Mouse (Mus musculus): ENCODE measurements at regions not wholly inside any gene's neighbourhood (a gene's known extent, or its start where the extent isn't known, plus 50 kb on each side); places are given as distances from the start of the nearest gene placed in this dataset.

DNA sequence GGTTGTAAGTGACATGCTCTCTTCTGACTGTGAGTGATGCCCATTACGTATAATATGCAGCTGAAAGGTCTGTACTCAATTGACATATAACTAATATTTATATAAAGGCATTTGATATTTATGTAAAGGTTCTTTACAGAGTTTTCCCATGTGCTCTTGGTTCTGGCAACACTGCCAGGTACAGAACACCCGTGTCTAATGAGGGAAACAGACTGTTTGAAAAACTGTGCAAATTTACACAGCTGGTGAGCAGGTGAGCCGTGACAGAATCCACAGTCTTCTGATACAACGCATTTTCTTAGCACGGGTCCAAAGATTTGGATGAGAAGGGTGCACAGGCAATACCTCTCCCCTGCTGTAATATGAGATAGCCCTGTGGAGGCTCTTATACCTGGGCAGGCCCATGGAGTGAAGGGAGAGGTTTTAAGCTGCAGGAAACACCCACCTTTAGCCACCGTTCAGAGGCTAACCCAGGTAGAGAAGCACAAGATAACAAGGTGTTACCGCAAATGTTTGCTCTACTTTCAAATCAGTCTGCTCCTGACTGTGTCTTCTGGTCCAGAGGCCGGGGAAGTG lies 161.0 kb downstream of the Foxo1 start:
- Histone ChIP-seq H3K27me3 (no peaks in the 10 kb centered on the region), H3K4me2 (no peak overlapping the region), H3K36me3 (no peaks in the 10 kb centered on the region), H3K9ac (replicated peaks) (no peak overlapping the region), H3K27ac (no peak overlapping the region), H3K4me3 (replicated peaks) (no peak overlapping the region), H3K9me3 (no peaks in the 10 kb centered on the region), H3K4me1 (replicated peaks) (no peaks in the 10 kb centered on the region)
- 76% methylated on average over 8 of the region's 8 CpGs for WGBS
- no peak for ATAC-seq (ENCODE audit: insufficient number of reproducible peaks, insufficient read depth, low FRiP score, low TSS enrichment, low read depth)

DNA sequence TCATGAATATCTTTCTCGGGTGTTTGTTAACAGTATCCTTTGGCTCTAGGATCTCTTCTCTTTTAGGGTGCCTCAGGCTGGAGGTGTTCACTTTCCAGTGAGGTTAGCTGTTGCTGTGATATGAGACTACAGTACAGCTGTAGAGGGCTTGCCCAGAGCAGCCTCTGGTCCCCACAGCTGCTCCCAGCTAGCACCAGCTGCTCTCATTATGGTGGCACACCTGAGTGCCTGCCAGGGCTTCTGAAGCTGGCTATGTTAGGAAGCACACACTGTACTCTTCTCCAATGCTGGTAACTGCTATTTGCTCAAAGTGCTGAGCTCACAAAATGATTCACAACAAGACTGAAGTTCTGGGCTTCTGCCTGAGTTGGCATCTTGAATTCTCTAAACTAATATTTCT lies 154.7 kb downstream of the Foxo1 start:
- H3K9ac ChIP-seq (replicated peaks): no peak overlapping the region
- no peaks in the 10 kb centered on the region for H3K27me3 ChIP-seq
- WGBS: 83% methylated on average over 1 of the region's 1 CpGs
- no peak overlapping the region for H3K27ac ChIP-seq
- no peak overlapping the region for H3K4me2 ChIP-seq
- H3K4me1 ChIP-seq (replicated peaks): no peaks in the 10 kb centered on the region
- H3K36me3 ChIP-seq: no peaks in the 10 kb centered on the region
- no peak overlapping the region for H3K4me3 ChIP-seq (replicated peaks)
- ATAC-seq (ENCODE audit: insufficient number of reproducible peaks, insufficient read depth, low FRiP score, low TSS enrichment, low read depth): no peak
- H3K9me3 ChIP-seq: peaks cover 9% of the 10 kb centered on the region; the same call in 1 of the 2 replicates

GRCm38 (mm10) chr3:52416261-52416660 lies 148.1 kb downstream of the Foxo1 start:
- ATAC-seq (ENCODE audit: insufficient number of reproducible peaks, insufficient read depth, low FRiP score, low TSS enrichment, low read depth): no peak
- Histone ChIP-seq H3K36me3 (no peaks in the 10 kb centered on the region), H3K27me3 (no peaks in the 10 kb centered on the region; the same call in 1 of the 2 replicates), H3K4me2 (peak overlapping the region; percentile 42), H3K4me1 (replicated peaks) (peaks cover 46% of the 10 kb centered on the region), H3K4me3 (replicated peaks) (no peak overlapping the region), H3K9me3 (no peaks in the 10 kb centered on the region), H3K9ac (replicated peaks) (no peak overlapping the region), H3K27ac (peak overlapping the region; percentile 53; the same call in 1 of the 2 replicates)
- 37% methylated on average over 6 of the region's 6 CpGs for WGBS

GRCm38 (mm10) chr3:52415361-52415760 lies 147.2 kb downstream of the Foxo1 start:
- no peak for ATAC-seq (ENCODE audit: insufficient number of reproducible peaks, insufficient read depth, low FRiP score, low TSS enrichment, low read depth)
- Histone ChIP-seq H3K27ac (peak overlapping the region; percentile 59; the same call in 1 of the 2 replicates), H3K27me3 (no peaks in the 10 kb centered on the region; the same call in 1 of the 2 replicates), H3K4me3 (replicated peaks) (no peak overlapping the region), H3K4me2 (peak overlapping the region; percentile 42), H3K36me3 (no peaks in the 10 kb centered on the region), H3K4me1 (replicated peaks) (peaks cover 46% of the 10 kb centered on the region), H3K9me3 (no peaks in the 10 kb centered on the region), H3K9ac (replicated peaks) (no peak overlapping the region)
- WGBS: 15% methylated on average over 6 of the region's 6 CpGs

DNA sequence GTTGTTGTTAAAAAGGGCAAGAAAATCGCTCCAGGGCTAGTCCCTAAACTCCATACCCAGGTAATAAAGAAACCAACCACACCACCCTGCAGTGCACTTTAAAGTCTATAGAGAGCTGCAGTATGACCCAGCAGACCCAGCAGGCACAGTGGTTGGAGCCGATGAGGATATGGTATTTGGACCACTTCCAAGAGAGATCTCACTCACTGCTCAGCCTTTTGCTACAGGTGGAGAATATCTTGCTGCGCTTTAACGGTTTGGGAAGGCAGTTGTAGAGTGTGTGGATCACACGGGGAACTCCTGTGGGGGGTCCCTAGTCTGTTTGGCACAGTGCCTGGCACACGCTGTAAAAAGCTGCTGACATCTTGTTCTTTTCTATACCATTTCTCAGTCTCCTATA lies 145.9 kb downstream of the Foxo1 start:
- WGBS: 19% methylated on average over 6 of the region's 6 CpGs
- peaks cover 46% of the 10 kb centered on the region for H3K4me1 ChIP-seq (replicated peaks)

DNA sequence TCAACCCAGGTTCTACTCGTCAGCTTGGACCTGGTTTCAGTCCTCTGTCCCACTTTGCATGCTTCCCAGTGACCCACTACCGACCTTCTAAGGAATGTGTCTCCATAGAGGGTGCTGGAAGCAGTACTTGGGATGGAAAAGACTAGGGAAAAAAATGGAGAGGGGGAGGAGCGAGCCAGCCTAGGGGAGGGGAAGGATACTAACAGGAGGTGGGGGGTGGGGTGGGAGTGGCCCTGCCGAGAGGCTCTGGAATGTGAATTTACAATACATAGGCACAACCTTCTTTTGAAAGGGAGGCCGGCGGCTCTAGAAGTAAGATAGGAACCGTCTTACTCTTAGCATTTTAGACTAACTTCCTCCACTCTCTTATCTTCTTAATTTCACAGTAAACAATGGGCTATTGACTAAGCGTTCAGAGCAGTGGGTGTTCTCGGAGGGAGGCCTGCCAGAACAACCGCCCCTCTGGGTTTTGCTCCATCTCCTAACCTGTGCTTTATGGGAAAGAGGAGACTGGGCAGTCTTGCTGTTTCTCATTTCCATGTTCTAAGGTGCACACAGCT lies 145.1 kb downstream of the Foxo1 start:
- Histone ChIP-seq H3K36me3 (no peaks in the 10 kb centered on the region), H3K9ac (replicated peaks) (no peak overlapping the region), H3K9me3 (no peaks in the 10 kb centered on the region), H3K4me2 (peak overlapping the region; percentile 30), H3K4me1 (replicated peaks) (peaks cover 46% of the 10 kb centered on the region), H3K27ac (no peak overlapping the region), H3K27me3 (no peaks in the 10 kb centered on the region; the same call in 1 of the 2 replicates), H3K4me3 (replicated peaks) (no peak overlapping the region)
- 14% methylated on average over 10 of the region's 10 CpGs for WGBS
- ATAC-seq (ENCODE audit: insufficient number of reproducible peaks, insufficient read depth, low FRiP score, low TSS enrichment, low read depth): 0 out of 2 replicates have a peak, but pooled peaks have one; percentile 43

More for the DNA sequence above, 145.9 kb downstream of the Foxo1 start:
- H3K27me3 ChIP-seq: no peaks in the 10 kb centered on the region; the same call in 1 of the 2 replicates
- H3K4me2 ChIP-seq: no peak overlapping the region
- no peaks in the 10 kb centered on the region for H3K9me3 ChIP-seq
- no peak overlapping the region for H3K9ac ChIP-seq (replicated peaks)
- H3K27ac ChIP-seq: 0 out of 2 replicates have a peak overlapping the region, but pooled peaks have one; percentile 17
- H3K4me3 ChIP-seq (replicated peaks): no peak overlapping the region
- H3K36me3 ChIP-seq: no peaks in the 10 kb centered on the region
- ATAC-seq (ENCODE audit: insufficient number of reproducible peaks, insufficient read depth, low FRiP score, low TSS enrichment, low read depth): peak; percentile 43; the same call in 1 of the 2 replicates

DNA sequence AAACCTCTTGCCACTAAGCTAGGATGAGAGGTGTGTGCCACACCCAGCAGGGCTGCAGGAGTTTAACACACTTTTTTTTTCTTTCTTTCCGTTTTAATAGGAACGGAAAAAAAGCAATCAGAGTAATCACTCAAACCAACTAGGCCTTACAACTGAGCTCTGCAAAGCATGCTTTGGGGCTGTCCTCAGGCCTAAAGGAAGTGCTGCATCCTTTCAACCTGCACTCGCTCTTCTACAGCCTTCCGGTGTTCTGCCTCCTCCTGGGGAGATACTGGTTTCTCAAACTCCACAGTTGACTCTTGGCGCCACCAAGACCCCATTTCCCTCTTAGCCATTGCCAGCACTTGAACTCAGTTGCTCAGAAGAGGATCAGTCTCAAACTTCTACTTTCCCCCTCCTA lies 143.2 kb downstream of the Foxo1 start:
- 81% methylated on average over 5 of the region's 5 CpGs for WGBS
- no peak overlapping the region for H3K4me2 ChIP-seq
- no peaks in the 10 kb centered on the region; the same call in 1 of the 2 replicates for H3K27me3 ChIP-seq
- ATAC-seq (ENCODE audit: insufficient number of reproducible peaks, insufficient read depth, low FRiP score, low TSS enrichment, low read depth): no peak
- peaks cover 41% of the 10 kb centered on the region for H3K4me1 ChIP-seq (replicated peaks)
- no peak overlapping the region for H3K27ac ChIP-seq
- H3K9ac ChIP-seq (replicated peaks): no peak overlapping the region
- H3K9me3 ChIP-seq: no peaks in the 10 kb centered on the region
- no peak overlapping the region for H3K4me3 ChIP-seq (replicated peaks)
- H3K36me3 ChIP-seq: no peaks in the 10 kb centered on the region

DNA sequence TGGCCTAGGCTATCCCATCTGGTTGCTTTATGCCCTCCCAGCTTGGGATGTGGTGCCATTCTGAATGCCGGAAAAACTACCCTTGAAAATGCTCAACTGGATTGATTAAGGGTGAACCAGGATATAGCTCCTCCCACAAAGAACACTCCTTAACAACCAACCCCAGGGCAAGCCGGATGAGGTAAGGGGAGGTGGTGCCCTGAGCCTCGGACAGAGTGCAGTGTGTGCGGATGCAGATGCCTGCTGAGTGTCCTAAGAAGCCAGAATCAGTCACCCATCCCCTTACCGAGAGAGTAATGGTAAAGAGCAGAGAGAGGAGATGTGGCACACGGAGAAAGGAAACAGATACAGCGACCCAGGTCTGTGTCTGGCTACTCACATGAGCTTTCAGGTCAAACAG lies 141.3 kb downstream of the Foxo1 start:
- no peak overlapping the region for H3K4me3 ChIP-seq (replicated peaks)
- no peak overlapping the region for H3K4me2 ChIP-seq
- H3K27ac ChIP-seq: no peak overlapping the region
- H3K4me1 ChIP-seq (replicated peaks): peaks cover 28% of the 10 kb centered on the region
- ATAC-seq (ENCODE audit: insufficient number of reproducible peaks, insufficient read depth, low FRiP score, low TSS enrichment, low read depth): no peak
- 53% methylated on average over 7 of the region's 7 CpGs for WGBS
- no peaks in the 10 kb centered on the region for H3K9me3 ChIP-seq
- H3K36me3 ChIP-seq: no peaks in the 10 kb centered on the region
- no peak overlapping the region for H3K9ac ChIP-seq (replicated peaks)
- H3K27me3 ChIP-seq: no peaks in the 10 kb centered on the region; the same call in 1 of the 2 replicates

DNA sequence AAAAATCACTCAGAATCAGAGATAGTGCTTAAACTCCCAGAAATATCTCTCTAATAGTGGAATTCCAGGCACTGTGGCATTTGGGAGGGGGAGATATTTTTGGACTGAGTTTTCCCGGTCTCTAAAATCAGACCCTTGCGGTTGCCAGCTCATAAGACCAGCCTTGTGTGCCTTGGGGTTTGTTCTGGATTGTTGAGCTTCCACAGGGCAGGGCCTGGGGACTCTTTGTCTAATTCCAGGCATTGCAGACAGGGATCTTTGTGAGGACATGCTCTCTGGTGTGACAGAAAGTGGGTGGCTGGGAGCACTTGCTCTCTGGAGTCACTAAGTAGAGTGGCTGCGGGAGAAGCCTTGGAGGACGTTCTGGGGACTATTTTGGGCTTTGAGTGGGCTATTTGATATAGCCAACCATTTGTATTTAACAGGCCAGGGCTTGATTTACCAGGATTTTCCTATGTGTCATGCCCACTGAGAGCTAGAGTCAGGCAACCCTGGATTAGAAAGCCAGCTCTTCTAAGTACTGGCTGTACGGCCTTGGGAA lies 138.7 kb downstream of the Foxo1 start:
- Histone ChIP-seq H3K4me3 (replicated peaks) (no peak overlapping the region), H3K4me1 (replicated peaks) (peaks cover 10% of the 10 kb centered on the region; the same call in 1 of the 2 replicates), H3K27me3 (no peaks in the 10 kb centered on the region), H3K36me3 (no peaks in the 10 kb centered on the region), H3K27ac (no peak overlapping the region), H3K4me2 (no peak overlapping the region), H3K9me3 (no peaks in the 10 kb centered on the region), H3K9ac (replicated peaks) (no peak overlapping the region)
- no peak for ATAC-seq (ENCODE audit: insufficient number of reproducible peaks, insufficient read depth, low FRiP score, low TSS enrichment, low read depth)
- 73% methylated on average over 5 of the region's 5 CpGs for WGBS

DNA sequence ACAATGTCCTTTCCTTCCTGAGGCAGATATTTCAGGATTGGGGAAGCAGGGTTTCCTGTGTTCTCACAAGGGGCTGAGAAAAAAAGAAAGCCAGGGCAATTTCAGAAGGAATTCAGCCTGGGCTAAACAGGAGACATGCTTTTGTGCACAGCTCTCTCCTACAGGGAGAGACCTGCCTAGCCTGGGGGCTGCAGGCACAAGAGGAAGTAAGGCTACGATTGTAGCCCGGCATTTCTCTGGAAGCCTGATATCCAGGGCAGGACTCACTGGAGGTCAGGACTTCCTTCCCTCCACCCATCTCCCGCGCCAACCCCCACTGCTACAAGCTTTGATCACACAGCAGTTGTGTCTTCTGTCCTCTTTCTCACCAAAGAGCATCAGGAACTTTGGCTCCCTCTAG lies 136.5 kb downstream of the Foxo1 start:
- Histone ChIP-seq H3K36me3 (no peaks in the 10 kb centered on the region), H3K4me2 (no peak overlapping the region), H3K4me3 (replicated peaks) (no peak overlapping the region), H3K9me3 (no peaks in the 10 kb centered on the region), H3K4me1 (replicated peaks) (peaks cover 30% of the 10 kb centered on the region), H3K27ac (no peak overlapping the region), H3K9ac (replicated peaks) (no peak overlapping the region), H3K27me3 (peaks cover 7% of the 10 kb centered on the region; the same call in 1 of the 2 replicates)
- 11% methylated on average over 4 of the region's 4 CpGs for WGBS
- ATAC-seq (ENCODE audit: insufficient number of reproducible peaks, insufficient read depth, low FRiP score, low TSS enrichment, low read depth): no peak

GRCm38 (mm10) chr3:52403032-52403431 lies 134.9 kb downstream of the Foxo1 start:
- Histone ChIP-seq H3K4me3 (replicated peaks) (no peak overlapping the region), H3K9ac (replicated peaks) (no peak overlapping the region), H3K4me1 (replicated peaks) (peaks cover 30% of the 10 kb centered on the region), H3K27me3 (peaks cover 16% of the 10 kb centered on the region), H3K36me3 (no peaks in the 10 kb centered on the region), H3K27ac (no peak overlapping the region), H3K9me3 (no peaks in the 10 kb centered on the region), H3K4me2 (no peak overlapping the region)
- ATAC-seq (ENCODE audit: insufficient number of reproducible peaks, insufficient read depth, low FRiP score, low TSS enrichment, low read depth): no peak
- 96% methylated on average over 4 of the region's 4 CpGs for WGBS
